24 mouse cellular contexts compared by ENCODE assay signal in genomic region chr6:120289430-120289829, GRCm38 (mm10). TPM values are rescaled to one million over a fixed set of nuclear protein-coding genes. Genes with fewer than 3 reads are reported as not detected.
"Had no signal": no experiment of that assay in that cellular context is flagged by ENCODE, and none has a peak within 500 bp of the region (broad histone marks: within the 10 kb centered on the region; RNA-seq: fewer than 3 reads in every experiment).

No protein-coding gene starts in this region.

- H3K27ac ChIP-seq: macrophage; midbrain, embryonic 13.5 days; neural tube, embryonic 13.5 days; neural tube, embryonic 15.5 days had no signal

- H3K36me3 ChIP-seq: midbrain, embryonic 13.5 days; neural tube, embryonic 13.5 days; neural tube, embryonic 15.5 days had no signal

- H3K9me3 ChIP-seq: megakaryocyte, embryonic 14.5 days; midbrain, embryonic 13.5 days; neural tube, embryonic 13.5 days; neural tube, embryonic 15.5 days had no signal

- H3K4me2 ChIP-seq: lung, embryonic 14.5 days; midbrain, embryonic 13.5 days; neural tube, embryonic 13.5 days; neural tube, embryonic 15.5 days had no signal

- H3K9ac ChIP-seq: lung, embryonic 14.5 days; midbrain, embryonic 13.5 days; neural tube, embryonic 13.5 days; neural tube, embryonic 15.5 days had no signal

- ATAC-seq: midbrain, embryonic 13.5 days; midbrain, embryonic 16.5 days had no signal

- H3K4me3 ChIP-seq: megakaryocyte, embryonic 14.5 days; midbrain, embryonic 13.5 days; myocyte; neural tube, embryonic 13.5 days; neural tube, embryonic 15.5 days had no signal

- DNase-seq: lung, adult 18-20 months; lung, embryonic 14.5 days; lung, postnatal 10 days; retina, postnatal 1 day; right cerebral cortex, adult 18-20 months; right cerebral cortex, postnatal 25 days; right cerebral cortex, postnatal 4 days; spleen, adult 18-20 months; thymus, adult 18-20 months; thymus, postnatal 14 days; thymus, postnatal 36 days had no signal

RNA-seq across cellular contexts. Expression of gene D330020A13Rik, which starts 4.7 kb away (rescaled TPM):
- total RNA-seq: megakaryocyte progenitor cell, adult 5-6 weeks had no signal
- polyA plus RNA-seq: liver, embryonic 16.5 days; lung, embryonic 14.5 days; lung, embryonic 16.5 days; macrophage; midbrain, embryonic 13.5 days; midbrain, embryonic 16.5 days; neural tube, embryonic 11.5 days; neural tube, embryonic 15.5 days; stomach, embryonic 14.5 days; stomach, embryonic 16.5 days had no signal

RNA-seq across cellular contexts. Expression of gene B4galnt3, which starts 4.9 kb away (rescaled TPM):
- polyA plus RNA-seq: macrophage had no signal
